Mouse (Mus musculus) heart, postnatal 25 days (tissue): ENCODE measurements around the gene Gtsf1l. TPM values are rescaled to one million over a fixed set of nuclear protein-coding genes. Genes with fewer than 3 reads are reported as not detected.

Source experiments
- DNase-seq: peaks from one replicate; pipeline ENCODE4 v3.0.0; 2022; ENCODE audit warnings: low spot score
- intact Hi-C: fragments of 180-260 bp; cut with DNase I; formaldehyde crosslinking; loops from one replicate; pipeline ENCODE4 v1.15.1; 2025
- total RNA-seq, 2 experiments: library from RNA; stranded (reverse); gene quantifications; 2 replicates each; pipeline ENCODE4 v1.2.3; 2021

Gtsf1l gene
- total RNA-seq = not detected

GRCm38 (mm10) chr2:163087728-163088127 is at the start of gene Gtsf1l:
Gtsf1l (minus strand) TSS chr2:163087855.
- intact Hi-C loops = no loop called here
- DNase-seq = no peak

GRCm38 (mm10) chr2:163136996-163137395 is 49.3 kb upstream of the Gtsf1l start:
- intact Hi-C loops = no loop called here

DNA sequence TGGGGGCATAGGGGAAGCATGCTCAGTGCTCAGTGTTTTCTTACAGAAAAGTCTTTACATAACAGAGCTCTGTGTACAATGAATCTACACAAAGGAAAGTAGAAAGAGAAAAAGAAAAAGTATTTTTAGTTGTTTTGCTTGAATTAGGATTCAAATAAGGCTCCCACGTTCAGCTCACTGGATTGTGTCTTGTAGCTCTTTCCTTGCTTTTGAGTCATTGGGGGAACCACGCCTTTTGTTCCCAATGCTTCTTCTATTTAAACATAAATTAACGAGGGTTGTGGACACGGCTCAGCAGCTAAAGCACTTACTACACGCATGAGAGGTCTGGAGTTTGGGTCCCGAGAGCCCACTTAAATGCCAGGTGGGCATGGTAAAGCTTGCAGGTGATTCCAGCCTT is 48.3 kb upstream of the Gtsf1l start:
- no peak for DNase-seq
- intact Hi-C loops = no loop called here

More at GRCm38 (mm10) chr2:163136996-163137395, 49.3 kb upstream of the Gtsf1l start:
- DNase-seq = no peak

- DNase-seq = no peak
- intact Hi-C loops = no loop called here
Measured at GRCm38 (mm10) chr2:163132314-163132713, 44.7 kb upstream of the Gtsf1l start.

GRCm38 (mm10) chr2:163130837-163131236 is 43.2 kb upstream of the Gtsf1l start:
- no peak for DNase-seq
- intact Hi-C loops = no loop called here

GRCm38 (mm10) chr2:163123496-163123895 is 35.8 kb upstream of the Gtsf1l start:
- intact Hi-C loops = no loop called here
- no peak for DNase-seq

DNA sequence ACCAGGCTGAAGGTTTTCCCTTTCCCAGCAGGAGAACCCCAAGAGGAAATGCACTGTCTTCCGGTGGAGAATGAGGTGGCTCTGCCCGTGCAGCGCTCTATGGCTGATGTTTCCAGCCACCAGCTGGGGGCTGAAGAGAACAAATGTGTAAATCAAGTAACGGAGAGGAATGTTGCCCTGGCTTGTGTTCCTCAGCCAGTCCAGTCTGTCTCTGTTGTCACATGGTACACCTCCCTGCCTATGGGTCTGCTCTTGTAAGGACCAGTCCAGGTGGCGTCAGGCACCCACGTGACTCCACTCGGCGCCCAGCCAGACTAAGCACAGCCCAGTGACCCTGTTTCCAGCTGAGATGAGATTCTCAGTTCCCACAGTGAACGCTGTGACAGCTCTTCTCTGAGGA is 34.7 kb upstream of the Gtsf1l start:
- intact Hi-C loops = no loop called here
- DNase-seq = peak; percentile 34

GRCm38 (mm10) chr2:163121353-163121660 is 33.7 kb upstream of the Gtsf1l start:
- intact Hi-C loops = no loop called here
- no peak for DNase-seq

GRCm38 (mm10) chr2:163120626-163121352 is 33.1 kb upstream of the Gtsf1l start:
- intact Hi-C loops = no loop called here
- no peak for DNase-seq

GRCm38 (mm10) chr2:163111413-163112201 is 24.0 kb upstream of the Gtsf1l start:
- intact Hi-C loops = no loop called here
- DNase-seq = no peak

DNA sequence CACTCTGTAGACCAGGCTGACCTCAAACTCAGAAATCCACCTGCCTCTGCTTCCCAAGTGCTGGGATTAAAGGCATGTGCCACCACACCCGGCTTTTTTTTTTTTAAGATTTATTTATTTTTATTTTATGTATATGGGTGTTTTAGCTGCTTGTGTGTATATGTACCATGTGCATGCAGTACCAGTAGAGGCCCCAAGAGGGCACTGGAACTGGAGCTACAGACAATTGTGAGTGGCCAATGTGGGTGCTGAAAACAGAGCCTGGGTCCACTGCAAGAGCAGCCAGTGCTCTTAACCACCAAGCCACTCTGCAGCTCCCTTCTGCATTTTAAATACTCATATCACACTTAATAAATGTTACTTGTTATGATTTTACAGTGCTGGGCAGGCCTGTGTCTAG is 23.1 kb upstream of the Gtsf1l start:
- no peak for DNase-seq
- intact Hi-C loops = no loop called here

DNA sequence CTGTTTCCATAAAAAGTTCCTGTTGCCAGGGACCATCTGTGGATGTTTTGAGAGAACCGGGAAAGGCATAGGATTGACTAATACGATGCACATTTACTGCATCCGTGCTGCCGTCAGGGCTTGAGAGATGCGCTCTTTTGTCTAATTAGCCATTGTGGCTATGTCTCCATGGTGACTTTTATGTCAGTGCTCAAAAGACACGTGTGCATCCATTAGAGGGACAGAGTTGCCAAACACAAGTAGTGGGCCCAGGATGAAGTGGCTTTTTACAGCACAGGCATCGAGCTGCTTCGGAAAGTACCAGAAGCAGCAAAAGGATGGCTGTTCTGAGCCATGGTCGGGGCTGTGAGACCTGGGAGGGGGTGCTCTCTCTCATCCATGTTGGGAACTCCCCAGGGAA is 20.7 kb upstream of the Gtsf1l start:
- intact Hi-C loops = no loop called here
- no peak for DNase-seq

GRCm38 (mm10) chr2:163104086-163104770 is 16.6 kb upstream of the Gtsf1l start:
- intact Hi-C loops = no loop called here
- DNase-seq = no peak

GRCm38 (mm10) chr2:163102900-163103653 is 15.4 kb upstream of the Gtsf1l start:
- no peak for DNase-seq
- intact Hi-C loops = no loop called here

- no peak for DNase-seq
- intact Hi-C loops = no loop called here
Measured at GRCm38 (mm10) chr2:163102216-163102615, 14.6 kb upstream of the Gtsf1l start.

DNA sequence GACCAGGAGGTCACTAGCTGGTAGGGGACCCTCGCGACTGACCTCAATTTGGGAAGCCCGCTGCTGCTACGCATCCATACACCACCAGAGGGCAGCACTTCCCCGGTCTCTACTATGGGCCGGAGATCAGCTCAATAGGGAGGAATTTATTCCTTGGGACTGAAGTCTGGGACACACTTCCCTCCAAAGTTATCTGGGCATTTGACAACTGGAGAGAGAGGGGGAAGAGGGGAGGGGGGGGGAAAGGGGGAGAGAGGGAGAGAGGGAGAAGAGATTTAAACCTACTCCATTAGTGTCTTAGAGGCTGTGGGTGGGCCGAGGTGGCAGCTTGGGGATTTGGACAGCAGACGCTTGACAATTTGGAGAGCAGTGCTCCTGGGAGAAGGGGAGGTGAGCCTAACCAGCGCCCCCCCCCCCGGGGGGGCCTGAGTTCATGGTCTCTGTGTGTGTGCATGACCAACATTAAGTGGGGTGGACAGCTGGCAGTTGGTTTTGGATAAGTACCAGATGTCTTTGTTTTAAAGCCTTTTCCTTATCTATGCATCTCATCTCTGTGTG is 14.1 kb upstream of the Gtsf1l start:
- DNase-seq = peak; percentile 11
- intact Hi-C loops = loop anchor here (1.0 to 2.0 kb wide), 2 partner anchors 229 to 301 kb away; no protein-coding TSS in a partner anchor

GRCm38 (mm10) chr2:163100551-163100950 is 12.9 kb upstream of the Gtsf1l start:
- DNase-seq = no peak
- intact Hi-C loops = loop anchor here (2.0 kb wide), 1 partner anchor 302 kb away; no protein-coding TSS in a partner anchor

GRCm38 (mm10) chr2:163099919-163100318 is 12.3 kb upstream of the Gtsf1l start:
- intact Hi-C loops = loop anchor here (2.0 to 5.0 kb wide), 2 partner anchors 178 to 303 kb away; no protein-coding TSS in a partner anchor
- DNase-seq = no peak

DNA sequence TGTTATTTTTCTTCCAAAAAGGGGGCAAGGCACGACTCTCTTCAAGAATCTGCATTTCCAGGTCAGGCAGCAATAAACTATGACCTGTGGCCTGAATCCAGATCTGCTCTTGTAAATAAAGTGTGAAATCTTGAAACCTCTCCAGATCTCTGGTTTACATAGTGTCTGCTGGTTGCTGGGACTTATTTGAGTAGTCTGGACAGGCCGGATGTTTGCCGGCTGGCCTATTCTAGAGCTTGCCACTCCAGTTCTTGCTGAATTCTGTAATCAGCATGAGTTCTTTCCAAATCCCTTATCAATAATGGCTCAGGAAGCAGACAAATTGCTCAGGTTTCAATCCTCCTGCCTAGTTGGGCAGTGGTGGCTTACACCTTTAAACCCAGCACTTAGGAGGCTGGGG is 8.1 kb upstream of the Gtsf1l start:
- DNase-seq = no peak
- intact Hi-C loops = loop anchor here (5.0 kb wide), 1 partner anchor 173 kb away; no protein-coding TSS in a partner anchor

DNA sequence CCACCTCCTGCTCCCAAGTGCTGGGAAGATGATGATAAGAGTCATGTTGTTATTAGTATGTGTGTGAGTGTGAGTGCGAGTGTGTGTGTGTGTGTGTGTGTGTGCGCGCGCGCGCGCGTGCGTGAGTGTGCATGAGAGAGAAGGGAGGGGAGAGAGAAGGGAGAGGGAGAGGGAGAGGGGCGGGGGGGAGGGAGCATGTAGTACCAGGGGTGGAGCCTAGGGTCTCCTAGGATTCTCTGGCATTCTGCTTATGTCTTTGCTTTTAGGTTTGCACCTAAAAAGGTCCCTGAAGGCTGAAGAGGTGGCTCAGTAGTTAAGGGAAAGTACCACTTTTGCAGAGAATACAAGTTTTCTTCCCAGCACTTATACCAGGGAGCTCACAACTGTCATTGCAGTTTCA is 7.3 kb upstream of the Gtsf1l start:
- intact Hi-C loops = loop anchor here (5.0 kb wide), 1 partner anchor 173 kb away; no protein-coding TSS in a partner anchor
- DNase-seq = no peak
